Mouse (Mus musculus) urinary bladder, postnatal 25 days (tissue): ENCODE data around the gene Hsd17b12.
A peak's percentile ranks its signal among the peaks of the same experiment; 100 is the strongest.

Source experiments
- DNase-seq: peaks from one replicate; pipeline ENCODE4 v3.0.0; 2022; ENCODE audit warnings: low spot score

The Hsd17b12 gene

DNA sequence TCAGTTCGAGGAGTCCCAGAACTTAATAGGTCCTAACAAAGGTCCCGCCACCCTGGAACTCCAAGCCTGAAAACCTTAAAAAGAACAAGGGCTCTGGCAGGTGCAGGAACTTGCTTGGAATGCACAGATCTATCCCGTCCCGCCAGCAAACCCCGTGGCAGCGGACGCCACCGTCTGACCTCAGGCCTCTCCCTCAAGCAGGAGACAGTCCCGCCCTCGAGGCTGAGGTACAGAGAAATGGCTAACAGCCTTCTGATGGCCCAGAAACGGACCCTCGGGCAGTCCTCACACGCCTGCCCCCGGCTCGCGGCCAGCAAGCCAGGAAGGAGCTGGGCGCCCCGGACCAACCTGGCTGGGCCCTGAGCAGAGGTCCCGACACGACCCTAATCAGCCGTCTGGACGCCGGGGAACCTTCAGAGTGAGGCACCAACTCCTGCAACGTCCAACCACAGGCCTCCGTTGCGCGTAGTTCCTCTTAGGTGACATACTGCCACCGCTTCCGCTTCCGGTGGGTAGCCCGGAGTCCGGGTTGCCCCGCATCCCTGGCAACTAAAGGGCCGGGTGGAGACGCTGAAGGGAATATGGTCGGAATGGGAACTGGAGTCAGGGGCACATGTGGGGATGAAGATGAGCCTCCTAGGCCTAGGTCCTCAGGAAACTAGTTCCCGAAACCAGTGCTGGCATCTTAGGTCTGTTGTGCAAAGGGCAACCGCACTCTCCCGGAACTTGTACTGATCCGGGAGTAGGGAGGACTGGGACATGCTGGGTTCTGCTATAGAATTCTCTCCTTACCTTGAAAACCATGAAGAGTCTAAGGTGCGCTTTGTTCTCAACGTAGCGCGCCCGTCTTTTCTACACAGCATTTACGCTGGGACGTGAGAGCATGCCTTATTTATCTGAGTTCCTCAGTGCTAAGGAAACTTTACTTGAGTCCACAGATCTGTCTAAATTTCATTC lies 147.2 kb downstream of the Hsd17b12 start, which contains the start of gene Alkbh3:
TSS of gene Alkbh3 (minus strand) at position 473 of the 957 bp plus-strand sequence.
- DNase-seq: peak; percentile 93

DNA sequence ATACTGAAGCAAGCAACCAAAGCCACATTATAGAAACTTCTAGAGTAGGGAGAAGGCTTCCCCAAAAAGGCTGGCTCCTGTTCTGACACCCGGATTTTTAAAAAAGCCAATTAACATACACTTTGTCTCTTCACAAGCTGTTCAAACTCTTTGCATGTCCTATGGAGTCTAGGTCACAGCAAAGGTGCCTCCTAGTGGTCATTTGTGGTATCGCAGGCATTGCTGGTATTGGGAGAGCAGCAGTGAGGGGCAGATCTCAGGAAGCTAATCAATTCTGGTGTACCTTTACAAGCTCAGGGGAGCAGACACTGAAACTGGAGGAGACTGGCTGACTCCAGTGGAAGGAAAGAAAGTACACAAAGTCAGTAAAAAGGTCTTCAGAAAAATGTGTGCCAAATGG lies 155.4 kb downstream of the Hsd17b12 start:
- DNase-seq: peak; percentile 82

DNA sequence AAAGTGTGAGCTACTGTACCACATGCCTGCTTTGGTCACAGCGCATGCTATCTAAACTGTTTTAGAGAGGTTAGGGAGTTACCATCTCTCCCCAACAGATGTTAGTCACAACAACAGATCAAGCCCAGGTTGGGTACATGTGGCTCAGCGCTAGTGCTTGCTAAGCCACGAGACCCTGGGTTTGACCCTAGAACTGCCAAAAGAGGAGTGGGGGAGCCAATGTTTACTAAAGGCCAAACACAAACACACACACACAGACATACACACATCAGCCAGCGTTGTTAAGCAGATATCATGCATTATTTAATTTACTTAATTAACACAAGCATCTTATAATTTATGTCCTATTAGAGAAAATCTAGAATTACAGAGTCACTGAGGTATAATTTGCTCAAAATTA lies 155.8 kb downstream of the Hsd17b12 start:
- no peak for DNase-seq

DNA sequence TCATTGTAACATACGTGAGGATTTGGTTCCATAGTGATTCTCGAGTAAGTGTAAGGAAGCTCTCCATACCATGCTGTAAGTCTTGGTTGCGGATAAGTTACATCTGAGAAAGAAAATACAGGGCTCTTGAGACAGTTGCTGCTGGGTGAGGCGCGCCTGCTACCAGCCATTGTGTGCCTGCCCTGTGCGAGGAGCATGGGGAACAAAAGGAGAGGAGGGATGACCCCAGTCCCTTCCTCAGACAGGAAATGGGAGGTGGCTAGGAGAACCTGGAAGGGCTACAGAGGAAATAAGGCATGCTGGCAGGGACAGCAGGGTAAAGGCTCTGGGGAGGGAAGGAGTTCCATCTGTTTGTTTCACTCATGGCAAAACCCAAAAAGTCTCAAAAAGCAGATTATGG lies 156.4 kb downstream of the Hsd17b12 start:
- no peak for DNase-seq

DNA sequence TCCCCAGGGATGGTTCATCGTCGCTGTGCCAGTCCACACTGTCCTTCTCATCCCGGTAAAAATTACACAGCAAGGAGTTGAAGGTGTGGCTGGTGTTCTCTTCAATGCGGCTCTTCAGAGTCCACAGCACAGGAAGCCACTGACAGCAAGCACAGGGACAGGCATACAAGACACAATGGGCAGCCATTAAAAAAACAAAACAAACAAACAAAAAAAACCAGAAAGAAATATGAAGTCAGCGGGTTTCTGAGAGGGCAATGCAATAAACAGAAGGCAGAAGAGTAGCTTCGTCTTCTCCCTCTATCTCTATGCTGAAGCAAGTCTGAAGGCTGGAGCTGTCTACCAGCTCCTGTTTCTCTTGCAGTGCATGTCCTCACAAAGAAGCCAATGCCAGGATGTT lies 161.5 kb downstream of the Hsd17b12 start, which contains the start of gene Gm27027:
TSS of gene Gm27027 (minus strand) at position 101 of the 400 bp plus-strand sequence.
- no peak for DNase-seq

DNA sequence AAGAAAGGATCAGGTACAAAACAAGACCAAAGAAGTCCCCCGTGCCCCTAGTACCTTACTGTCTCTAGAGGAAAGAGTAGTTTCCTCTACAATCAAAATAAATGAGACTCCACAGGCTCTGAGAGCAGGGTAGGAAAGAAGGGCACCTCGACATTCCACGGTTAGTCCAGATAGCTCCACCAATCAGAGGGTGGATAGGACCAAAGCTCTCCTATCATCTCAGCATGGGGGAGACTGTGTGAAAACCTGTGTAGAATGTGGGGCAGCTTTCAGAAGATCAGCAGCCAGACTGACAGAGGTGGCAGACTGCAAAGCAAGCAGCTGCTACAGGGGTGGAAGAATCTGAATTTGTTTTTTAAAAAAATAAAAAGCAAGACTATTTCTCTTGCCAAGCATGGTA lies 165.0 kb downstream of the Hsd17b12 start:
- no peak for DNase-seq

DNA sequence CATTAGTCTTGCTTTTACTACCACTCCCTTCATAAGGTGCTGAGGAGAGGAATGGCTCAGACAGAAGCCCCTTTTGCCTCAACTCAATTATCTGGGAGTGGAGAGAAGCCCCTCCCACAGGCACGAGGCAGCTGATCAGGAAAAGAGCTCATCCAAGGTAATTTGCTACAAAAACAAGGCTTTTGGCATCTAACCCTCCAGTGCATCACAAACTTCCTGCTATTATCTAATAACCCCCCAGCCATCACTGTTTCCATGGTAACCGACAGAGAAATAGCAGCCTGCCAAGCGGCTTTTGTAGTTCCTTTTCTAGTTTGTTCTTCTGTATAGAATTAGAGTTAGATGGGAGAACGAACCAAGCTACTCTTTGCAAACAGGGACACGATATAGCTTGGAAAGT lies 165.5 kb downstream of the Hsd17b12 start:
- DNase-seq: no peak

DNA sequence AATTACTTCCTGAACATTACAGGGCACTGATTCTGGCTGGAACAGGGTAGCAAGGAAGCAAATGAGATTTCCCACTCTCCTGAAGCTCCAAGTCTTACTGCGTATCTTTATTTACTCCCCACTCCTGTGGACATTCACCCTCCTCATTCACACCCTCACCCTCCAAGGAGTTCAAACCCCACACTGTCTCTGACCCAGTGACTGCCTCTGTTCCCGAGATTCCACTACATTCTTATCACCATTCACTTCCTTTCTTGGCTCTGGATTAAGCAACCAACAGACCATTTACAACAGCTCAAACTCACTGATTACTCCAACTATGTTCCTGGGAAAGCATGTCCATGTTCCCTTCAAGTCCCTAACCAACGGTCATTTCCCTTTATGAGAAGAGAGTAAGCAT lies 166.4 kb downstream of the Hsd17b12 start:
- no peak for DNase-seq

DNA sequence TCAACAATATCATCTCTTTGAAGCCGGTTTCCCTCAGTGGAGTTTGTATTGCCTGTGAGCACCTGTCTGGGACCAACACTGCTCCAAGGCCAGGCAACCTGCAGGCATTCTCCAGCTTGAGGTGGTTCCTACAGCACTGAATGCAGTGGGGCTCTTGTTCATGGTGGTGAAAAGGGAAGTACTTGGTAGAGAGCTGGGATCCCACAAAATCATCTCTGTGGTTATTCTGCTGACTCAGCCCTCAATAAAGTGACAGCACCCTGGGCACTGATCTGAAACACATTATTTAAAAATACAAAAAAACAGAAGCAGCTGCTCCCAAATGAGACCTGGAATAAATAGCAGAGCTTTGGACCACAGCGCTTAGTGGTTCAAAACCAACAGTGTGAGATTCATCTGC lies 169.3 kb downstream of the Hsd17b12 start:
- DNase-seq: no peak
